Mouse (Mus musculus) left cerebral cortex, adult 11 months (tissue): ENCODE results near the gene Pcbp4.

ENCODE experiments used
- DNase-seq: peaks from one replicate; pipeline ENCODE4 v3.0.0; 2022; ENCODE audit warnings: low spot score

Pcbp4 gene

GRCm38 (mm10) chr9:106453271-106454070 lies at the start of gene Pcbp4:
Gene Pcbp4 (plus strand): TSS chr9:106453291.
- no peak for DNase-seq

- DNase-seq = no peak
Measured at GRCm38 (mm10) chr9:106405275-106405674, 47.8 kb upstream of the Pcbp4 start.

GRCm38 (mm10) chr9:106406443-106407078 lies 46.5 kb upstream of the Pcbp4 start:
- no peak for DNase-seq

GRCm38 (mm10) chr9:106409096-106409495 lies 44.0 kb upstream of the Pcbp4 start:
- DNase-seq = no peak

DNA sequence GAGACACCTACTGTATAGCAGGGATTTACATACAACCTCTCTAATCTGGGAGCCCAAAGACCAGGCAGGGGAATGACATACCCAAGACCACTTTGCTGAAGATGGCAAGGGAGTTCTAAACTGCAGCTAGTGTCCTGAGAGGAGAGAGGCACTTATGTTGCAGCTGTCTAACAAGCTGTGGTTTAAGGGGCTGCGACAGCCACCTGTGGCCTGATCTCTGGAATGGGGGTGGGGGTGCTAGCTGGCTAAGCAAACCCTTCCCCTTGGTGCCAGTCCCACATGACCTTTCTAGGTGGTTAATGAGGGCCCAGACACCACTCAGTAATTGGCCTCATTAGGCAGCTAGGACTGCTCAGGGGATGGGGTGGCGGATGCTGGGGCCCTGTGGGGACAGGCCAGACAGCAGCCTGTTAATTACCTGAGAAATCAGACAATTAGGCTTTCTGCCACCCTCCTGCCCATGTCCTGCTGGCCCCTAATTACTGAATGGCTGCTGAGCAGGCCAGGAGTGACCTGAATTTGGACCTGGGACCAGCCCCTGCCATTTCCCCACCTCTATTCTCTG lies 42.9 kb upstream of the Pcbp4 start:
- no peak for DNase-seq

DNA sequence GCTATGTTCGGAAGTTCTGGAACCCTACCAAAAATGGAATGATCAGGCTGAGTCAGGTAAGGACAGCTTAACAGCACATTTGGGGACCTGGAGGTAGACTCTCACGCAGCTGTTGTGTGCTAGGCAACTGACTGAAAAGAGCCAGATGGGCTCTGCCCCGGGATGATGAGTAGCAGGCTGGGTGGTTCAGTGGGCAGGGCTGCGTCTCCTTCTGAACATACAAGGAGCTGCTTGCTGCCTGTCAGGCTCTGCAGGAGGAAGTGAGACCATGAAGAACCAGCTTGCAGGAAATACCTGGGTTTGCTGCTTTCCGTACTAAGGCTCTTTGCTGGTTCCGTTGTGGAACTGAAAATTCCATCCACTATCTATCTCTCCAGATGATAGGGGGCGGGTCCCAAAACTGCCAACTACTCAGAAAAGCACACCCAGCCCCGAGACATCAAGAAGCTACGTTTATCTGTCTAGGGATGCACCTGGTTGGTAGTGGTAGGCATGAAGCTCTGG lies 41.9 kb upstream of the Pcbp4 start:
- DNase-seq = no peak

GRCm38 (mm10) chr9:106411729-106412128 lies 41.4 kb upstream of the Pcbp4 start:
- no peak for DNase-seq

GRCm38 (mm10) chr9:106412210-106412609 lies 40.9 kb upstream of the Pcbp4 start:
- no peak for DNase-seq

DNA sequence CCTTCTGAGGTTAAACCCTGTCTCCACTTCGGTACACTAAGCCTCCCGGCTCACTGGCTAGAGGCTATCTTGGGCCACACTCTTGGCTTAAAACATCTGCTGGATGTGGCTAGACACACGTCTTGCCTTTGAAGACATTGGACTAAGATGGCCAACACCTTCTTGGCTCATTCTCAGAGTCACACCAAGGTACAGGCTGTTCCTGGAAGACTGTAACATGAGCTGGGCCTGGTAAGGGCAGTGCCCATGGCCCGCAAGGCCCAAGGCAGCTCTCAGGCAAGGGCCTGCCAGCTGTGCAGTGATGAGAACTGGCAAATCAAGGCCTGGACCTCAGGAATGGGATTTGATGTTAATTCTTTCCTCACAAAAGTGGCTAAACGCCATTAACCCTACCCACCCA lies 39.5 kb upstream of the Pcbp4 start:
- DNase-seq = no peak

- no peak for DNase-seq
Measured at GRCm38 (mm10) chr9:106416826-106417225, 36.3 kb upstream of the Pcbp4 start.

GRCm38 (mm10) chr9:106417841-106418625 lies 35.1 kb upstream of the Pcbp4 start:
- peak; percentile 96 for DNase-seq

- DNase-seq = no peak
Measured at GRCm38 (mm10) chr9:106420608-106421007, 32.5 kb upstream of the Pcbp4 start.

DNA sequence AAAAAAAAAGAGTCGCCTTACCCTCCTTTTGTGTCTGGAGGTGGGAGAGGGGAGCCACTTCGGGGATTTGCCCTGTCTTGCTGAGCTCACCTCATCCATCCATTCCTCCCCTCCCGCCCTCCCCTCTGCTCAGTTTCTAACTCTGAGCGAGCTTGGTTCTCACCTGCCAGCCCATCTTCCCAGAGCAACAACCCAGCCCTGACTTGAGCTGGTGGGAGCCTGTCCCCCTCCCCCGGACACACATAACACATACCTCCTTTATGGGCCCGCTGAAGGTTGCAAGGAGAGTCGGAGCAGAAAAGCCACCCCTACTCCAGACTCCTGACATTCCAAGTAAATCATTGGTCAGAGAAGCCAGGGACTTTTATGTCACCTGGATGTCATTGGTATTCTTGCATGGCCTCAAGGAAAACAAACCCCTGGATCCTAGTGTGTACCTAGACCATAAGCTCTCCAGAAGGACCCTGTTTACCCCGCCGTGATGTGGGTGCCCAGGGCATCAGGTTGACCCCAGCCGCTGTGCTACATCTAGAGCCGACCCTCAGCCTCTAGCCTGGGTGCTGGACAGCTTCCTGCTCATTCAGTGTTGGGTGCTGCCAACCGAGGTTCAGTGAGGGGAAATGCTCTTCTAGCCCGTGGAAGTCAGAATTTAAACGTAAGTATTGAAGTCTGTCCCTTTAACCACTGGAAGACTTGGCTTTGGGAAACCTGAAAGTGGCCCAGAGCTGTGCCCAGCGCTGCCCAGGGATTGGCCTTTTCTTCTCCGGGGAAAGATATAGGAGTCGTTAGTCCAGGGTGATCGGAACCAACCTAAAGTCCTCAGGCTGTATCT lies 31.8 kb upstream of the Pcbp4 start:
- no peak for DNase-seq

DNA sequence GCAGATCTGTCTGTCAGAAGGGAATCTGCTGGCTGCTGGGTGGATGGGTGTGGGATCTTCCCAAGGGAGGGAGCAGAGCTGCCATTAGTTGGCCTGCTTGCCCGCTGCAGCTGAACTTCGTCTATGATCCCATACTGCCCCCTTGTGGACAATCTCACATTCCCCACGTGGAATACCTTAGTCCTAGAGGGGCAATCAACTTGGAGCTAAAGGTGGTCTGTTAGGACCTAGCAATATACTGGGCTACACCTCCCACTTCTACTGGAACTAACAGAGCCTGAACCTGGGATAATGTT lies 31.3 kb upstream of the Pcbp4 start:
- DNase-seq = peak; percentile 83

GRCm38 (mm10) chr9:106428719-106429220 lies 24.3 kb upstream of the Pcbp4 start:
- DNase-seq = no peak

DNA sequence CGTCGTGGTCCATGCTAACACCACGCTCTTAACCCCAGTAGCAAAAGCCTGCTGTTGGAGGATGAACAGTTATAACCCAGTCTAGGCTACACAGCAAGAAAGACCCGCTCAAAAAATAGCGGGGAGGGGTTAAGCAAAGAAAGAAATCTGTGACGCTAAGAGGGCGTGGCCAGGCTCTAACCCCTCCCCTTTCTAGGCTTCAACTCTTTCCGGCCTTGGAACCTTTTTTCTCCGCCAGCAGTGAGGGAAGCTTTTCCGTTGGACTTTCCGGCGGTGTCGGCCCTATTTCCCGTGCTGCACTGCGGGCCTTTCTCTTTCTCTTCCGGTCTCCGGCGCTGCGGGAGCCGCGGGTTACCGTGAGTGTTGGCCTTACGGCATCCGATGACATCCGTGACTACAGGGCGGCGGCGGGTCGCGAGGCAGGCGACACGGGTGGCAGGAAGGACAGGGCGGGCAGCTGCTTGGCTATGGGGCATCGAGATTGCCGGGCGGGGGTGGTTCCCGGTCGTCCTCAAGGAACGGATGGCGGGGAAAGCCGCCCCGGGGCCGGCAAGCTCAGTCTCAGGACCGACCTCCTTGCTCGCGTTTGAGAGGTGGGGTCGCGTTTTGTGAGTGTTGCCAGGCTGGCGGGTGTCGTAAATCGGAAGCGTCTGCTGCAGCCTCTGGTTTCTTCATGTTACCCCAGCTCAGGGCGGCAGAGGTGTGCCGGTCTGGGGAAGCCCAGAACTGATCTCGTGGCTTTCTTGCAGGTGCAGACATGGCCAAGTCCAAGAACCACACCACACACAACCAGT lies 23.7 kb upstream of the Pcbp4 start, which contains the start of gene Rpl29:
Rpl29 (plus strand) TSS at position 234 of the 794 bp plus-strand sequence.
- peak; percentile 88 for DNase-seq

GRCm38 (mm10) chr9:106430015-106430264 lies 23.2 kb upstream of the Pcbp4 start:
- no peak for DNase-seq

DNA sequence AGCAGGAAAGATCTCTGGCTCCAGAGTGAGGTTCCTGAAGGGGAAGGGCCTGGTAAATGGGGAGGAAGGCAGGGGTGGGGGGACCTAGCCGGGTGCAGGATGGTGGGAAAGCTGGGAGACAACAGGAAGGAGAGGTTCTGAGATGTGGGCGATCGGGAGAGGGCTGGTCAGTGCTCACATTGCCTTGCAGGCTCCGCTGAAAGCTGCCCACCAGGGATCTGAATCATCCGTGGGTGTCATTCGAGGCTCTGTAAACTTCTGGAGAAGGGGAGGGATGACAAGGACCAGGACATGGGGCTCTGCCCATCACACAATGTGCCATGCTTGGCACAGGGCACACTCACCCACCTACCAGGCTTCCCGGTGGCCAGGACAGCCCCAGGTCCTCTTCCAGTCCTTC lies 19.7 kb upstream of the Pcbp4 start:
- DNase-seq = no peak

DNA sequence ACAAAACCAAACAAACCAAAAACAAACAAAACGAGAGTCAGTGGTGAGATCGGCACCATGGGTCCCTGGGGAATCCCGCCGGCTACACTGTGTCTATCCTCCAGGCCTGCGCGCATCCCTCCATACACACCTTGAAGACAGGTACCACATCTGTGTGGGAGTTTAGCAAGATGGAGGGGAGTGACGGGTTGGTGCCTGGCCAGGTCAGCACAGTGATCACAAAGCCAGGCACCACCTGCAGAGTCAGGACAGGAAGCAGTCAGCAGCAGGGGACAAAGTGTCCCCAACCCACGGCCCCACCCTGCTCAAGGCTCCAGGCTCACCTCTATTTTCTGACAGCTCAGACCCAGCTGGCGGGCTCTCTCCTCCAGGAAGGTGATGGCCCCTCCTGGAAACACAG lies 16.5 kb upstream of the Pcbp4 start:
- DNase-seq = no peak

GRCm38 (mm10) chr9:106442680-106443079 lies 10.4 kb upstream of the Pcbp4 start:
- no peak for DNase-seq

DNA sequence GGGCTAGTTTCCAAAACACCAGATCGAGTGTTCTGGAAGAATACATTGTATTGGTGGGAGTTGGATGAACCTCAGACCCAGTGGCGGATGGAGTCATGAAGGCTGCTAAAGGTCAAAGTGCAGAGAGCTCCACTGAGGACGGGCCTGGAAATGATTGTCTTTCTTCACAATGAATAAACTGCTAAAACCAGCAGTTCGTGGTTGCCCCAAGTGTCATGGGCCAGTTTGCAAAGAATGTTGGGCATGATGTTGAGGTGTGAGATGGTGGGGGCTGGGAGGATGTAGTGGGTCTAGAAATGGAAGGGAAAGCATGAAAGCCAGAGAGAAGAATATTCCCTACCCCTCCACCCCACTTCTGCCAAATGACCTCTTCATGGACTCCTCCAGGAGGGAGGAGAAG lies 8.3 kb upstream of the Pcbp4 start:
- no peak for DNase-seq
